Mouse (Mus musculus) erythroblast, embryonic 14.5 days (primary cell): Measurements from ENCODE around the gene Diexf. TPM values are rescaled to one million over a fixed set of nuclear protein-coding genes. Genes with fewer than 3 reads are reported as not detected.

Source experiments
- H3K27me3 ChIP-seq: 2 replicates; pipeline ENCODE4 v1.6.1; 2012; ENCODE audit warnings: inconsistent platforms; ENCODE audit not compliant: control insufficient read depth
- H3K36me3 ChIP-seq: 2 replicates; pipeline ENCODE4 v1.6.1; 2012; ENCODE audit warnings: mild to moderate bottlenecking, inconsistent platforms; ENCODE audit not compliant: control insufficient read depth
- H3K4me1 ChIP-seq: 2 replicates; pipeline ENCODE4 v1.6.1; 2012; ENCODE audit warnings: inconsistent platforms; ENCODE audit not compliant: control insufficient read depth
- H3K4me3 ChIP-seq: replicated peaks from 2 replicates; pipeline ENCODE3; 2012; ENCODE audit warnings: moderate library complexity, mild to moderate bottlenecking, inconsistent platforms
- H3K9me3 ChIP-seq: 2 replicates; pipeline ENCODE4 v1.6.1; 2012; ENCODE audit warnings: low read length, inconsistent platforms, mixed read lengths; ENCODE audit not compliant: control insufficient read depth
- GATA1 ChIP-seq: IDR thresholded peaks from 2 replicates; pipeline ENCODE4 v1.6.1; 2012; ENCODE audit warnings: low read length, inconsistent platforms, mixed read lengths
- TAL1 ChIP-seq: IDR thresholded peaks from 3 replicates; pipeline ENCODE4 v1.6.1; 2012; ENCODE audit warnings: low read length, inconsistent platforms, mixed read lengths
- polyA plus RNA-seq: library from polyadenylated mRNA; stranded (reverse); fragments of >175 nt; gene quantifications from 2 replicates; pipeline ENCODE4 v1.2.3, GENCODE M21; 2012

The Diexf gene
- polyA plus RNA-seq, 1 experiment: 0.07 TPM

DNA sequence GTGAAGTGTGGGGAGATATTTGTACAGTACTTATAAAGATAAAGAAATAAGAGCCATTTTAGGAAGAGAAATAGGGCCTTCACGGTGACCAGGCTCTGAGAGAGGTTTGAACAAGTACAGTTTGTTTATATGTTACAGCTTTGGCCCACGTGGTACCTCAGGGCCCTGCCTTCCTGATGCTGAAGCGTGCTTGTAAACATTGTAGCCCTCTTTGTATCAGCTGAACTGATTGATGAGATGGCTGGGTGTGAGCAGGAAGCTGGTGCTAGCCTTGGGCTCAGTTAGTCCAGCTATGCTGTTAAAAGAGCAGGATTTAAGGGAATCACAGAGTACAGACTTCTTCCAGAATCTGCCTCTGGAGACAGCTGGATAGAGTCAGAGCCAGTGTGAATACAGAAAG is 29.1 kb upstream of the Diexf start:
- Histone ChIP-seq H3K36me3 (no peaks in the 10 kb centered on the region), H3K4me3 (no peak overlapping the region), H3K9me3 (no peaks in the 10 kb centered on the region), H3K4me1 (peaks cover 9% of the 10 kb centered on the region), H3K27me3 (peaks cover 15% of the 10 kb centered on the region)
- TF ChIP-seq TAL1 (no peak), GATA1 (no peak)

DNA sequence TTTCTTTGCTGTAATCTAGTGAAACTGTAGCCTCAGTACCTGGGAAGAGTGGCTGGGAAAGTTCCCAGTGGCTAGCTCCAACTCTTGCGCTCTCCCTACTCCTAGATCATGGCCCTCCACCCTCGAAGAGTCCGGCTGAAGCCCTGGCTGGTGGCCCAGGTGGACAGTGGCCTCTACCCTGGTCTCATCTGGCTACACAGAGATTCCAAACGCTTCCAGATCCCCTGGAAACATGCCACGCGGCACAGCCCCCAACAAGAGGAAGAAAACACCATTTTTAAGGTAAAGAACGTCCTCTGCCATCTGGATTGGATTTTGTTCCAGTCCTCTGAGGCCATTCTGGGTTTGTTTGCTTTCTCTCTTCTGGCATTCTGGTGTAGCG is 27.0 kb upstream of the Diexf start:
- Histone ChIP-seq H3K36me3 (no peaks in the 10 kb centered on the region), H3K9me3 (no peaks in the 10 kb centered on the region), H3K4me1 (peaks cover 23% of the 10 kb centered on the region), H3K4me3 (no peak overlapping the region), H3K27me3 (peaks cover 33% of the 10 kb centered on the region)
- TF ChIP-seq GATA1 (no peak), TAL1 (no peak)

DNA sequence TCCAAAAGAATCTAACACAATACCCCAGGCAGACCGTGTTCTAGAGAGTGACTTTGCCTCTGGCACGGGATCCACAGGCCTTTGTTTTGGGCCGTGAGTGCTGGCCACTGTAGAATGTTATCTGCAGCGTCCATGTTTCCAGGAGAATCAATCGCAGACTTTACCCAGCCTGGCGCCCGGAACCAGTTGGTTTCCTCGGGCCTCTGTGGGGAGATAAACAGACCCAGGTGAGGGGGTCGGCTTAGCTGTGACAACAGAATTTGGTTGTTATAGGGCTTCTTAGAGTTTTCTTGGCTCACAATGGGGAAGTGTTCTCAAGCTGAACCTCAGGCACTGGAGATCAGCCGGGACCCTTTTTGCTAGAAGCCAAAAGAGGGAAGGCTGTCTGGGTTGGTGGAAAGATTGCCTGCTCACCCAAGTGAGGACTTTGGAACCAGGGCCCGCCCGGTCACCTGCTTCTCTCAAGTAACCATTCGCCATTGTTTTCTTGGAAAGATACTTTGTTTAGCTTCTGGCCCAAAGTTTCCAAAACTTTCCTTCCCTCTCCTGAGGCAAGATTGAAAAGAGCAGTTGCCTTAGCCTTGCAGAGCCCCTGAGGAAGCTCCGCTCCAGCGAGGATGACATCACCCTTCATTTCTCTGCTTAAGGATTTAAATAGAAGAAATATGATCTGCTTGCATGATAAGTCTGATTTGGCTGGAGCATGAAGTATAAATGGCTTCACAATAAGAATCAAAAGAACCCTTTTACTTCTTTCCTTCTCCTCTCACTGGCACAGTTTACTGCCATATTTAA is 26.4 kb upstream of the Diexf start:
- Histone ChIP-seq H3K4me1 (peaks cover 23% of the 10 kb centered on the region), H3K4me3 (no peak overlapping the region), H3K36me3 (no peaks in the 10 kb centered on the region), H3K9me3 (no peaks in the 10 kb centered on the region), H3K27me3 (peaks cover 39% of the 10 kb centered on the region)
- TF ChIP-seq GATA1: no peak
- TF ChIP-seq TAL1: no peak

DNA sequence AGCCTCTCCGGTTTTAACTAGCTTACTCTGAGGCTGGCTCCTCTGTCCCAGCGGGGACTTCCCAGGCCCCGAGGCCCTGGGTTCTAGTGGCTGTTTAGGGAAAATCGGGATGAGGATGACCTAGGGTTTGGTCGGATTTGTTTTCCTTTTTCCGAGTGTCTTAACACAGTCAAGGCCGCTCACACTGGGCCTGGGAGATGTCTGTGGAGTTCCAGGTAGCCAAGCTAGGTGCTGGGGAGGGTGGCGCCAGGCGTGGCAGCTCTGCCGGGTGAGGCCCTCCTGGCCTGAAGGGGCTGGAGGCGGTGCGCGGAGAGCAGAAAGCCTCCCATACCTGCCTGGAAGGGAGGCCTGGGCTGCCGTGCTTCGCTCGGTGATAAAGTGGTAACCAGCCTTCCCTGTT is 23.5 kb upstream of the Diexf start:
- peak overlapping the region; percentile 45 for H3K4me3 ChIP-seq

DNA sequence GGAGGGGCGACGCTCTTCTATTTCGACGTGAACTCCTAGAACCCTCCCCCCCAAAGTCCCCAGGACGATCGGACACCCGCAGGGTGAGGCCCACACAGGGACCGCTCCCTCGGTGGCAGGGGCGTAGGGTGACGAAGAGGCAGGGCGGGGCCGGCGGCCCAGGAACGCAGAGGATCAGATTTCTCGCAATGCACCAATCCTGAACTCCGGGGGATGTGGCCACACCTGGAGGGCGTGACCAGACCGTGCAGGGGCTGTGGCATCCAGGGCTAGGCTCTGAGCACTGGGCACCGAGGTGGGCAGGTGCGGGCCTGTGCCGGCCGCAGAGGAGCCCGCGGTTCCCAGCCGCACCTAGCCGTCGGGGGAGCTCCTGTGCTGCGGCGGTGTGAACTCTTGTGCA is 22.8 kb upstream of the Diexf start, which contains the start of gene Irf6:
Gene Irf6, plus strand, starts transcription at position 240 of the 400 bp plus-strand sequence.
- H3K9me3 ChIP-seq: no peaks in the 10 kb centered on the region
- peaks cover 15% of the 10 kb centered on the region for H3K4me1 ChIP-seq
- H3K27me3 ChIP-seq: peaks cover 47% of the 10 kb centered on the region
- TF ChIP-seq GATA1 (no peak), TAL1 (no peak)
- H3K4me3 ChIP-seq: peak within 1 kb of the TSS; percentile 45
- no peaks in the 10 kb centered on the region for H3K36me3 ChIP-seq

More for the DNA sequence above, 23.5 kb upstream of the Diexf start:
- TF ChIP-seq GATA1 (no peak), TAL1 (no peak)
- Histone ChIP-seq H3K4me1 (peaks cover 15% of the 10 kb centered on the region), H3K27me3 (peaks cover 47% of the 10 kb centered on the region), H3K36me3 (no peaks in the 10 kb centered on the region), H3K9me3 (no peaks in the 10 kb centered on the region)

DNA sequence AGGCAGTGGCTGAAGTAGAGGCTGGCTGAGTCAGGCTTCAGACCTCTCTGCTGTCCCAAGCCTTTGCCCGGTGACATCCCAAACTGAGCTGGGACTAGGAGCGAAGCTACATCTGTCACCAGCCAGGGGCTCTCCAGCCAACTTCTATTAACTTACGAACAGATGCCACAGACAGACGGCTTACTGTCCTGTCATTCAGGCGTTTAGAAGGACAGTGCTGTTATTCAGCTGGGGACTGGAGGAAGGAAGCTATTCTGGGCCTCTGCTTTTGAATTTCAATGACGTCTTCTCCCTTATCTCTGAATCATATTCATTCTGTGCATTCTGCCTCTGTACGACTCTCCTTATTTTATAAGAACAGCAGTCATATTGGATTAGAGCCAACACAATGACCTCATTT is 21.1 kb upstream of the Diexf start:
- TF ChIP-seq GATA1 (no peak), TAL1 (no peak)
- H3K4me1 ChIP-seq: peaks cover 15% of the 10 kb centered on the region
- H3K27me3 ChIP-seq: peaks cover 47% of the 10 kb centered on the region
- H3K4me3 ChIP-seq: no peak overlapping the region
- H3K9me3 ChIP-seq: no peaks in the 10 kb centered on the region
- H3K36me3 ChIP-seq: no peaks in the 10 kb centered on the region

DNA sequence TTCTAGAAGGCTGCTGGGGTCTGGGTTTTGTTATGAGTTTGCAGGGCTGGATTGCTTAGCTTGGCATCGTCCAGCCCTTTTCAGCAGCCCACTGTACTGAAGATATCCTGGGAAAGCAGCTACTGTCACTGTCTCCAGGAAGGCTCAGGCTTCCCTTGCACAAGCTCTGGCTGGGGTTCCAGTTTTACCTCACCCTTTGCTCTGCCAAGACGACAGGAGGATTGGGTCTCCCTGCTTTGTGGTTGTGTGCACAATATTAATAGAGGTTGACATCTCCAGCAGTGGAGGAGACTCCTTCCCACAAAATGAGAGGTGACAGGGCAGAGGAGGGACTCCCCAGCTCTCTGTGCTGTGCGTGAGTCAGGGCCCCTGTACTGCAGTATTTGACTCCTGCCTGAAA is 19.2 kb upstream of the Diexf start:
- Histone ChIP-seq H3K4me3 (no peak overlapping the region), H3K9me3 (no peaks in the 10 kb centered on the region), H3K36me3 (no peaks in the 10 kb centered on the region), H3K27me3 (peaks cover 36% of the 10 kb centered on the region), H3K4me1 (peaks cover 15% of the 10 kb centered on the region)
- no peak for TF ChIP-seq TAL1
- TF ChIP-seq GATA1: no peak

DNA sequence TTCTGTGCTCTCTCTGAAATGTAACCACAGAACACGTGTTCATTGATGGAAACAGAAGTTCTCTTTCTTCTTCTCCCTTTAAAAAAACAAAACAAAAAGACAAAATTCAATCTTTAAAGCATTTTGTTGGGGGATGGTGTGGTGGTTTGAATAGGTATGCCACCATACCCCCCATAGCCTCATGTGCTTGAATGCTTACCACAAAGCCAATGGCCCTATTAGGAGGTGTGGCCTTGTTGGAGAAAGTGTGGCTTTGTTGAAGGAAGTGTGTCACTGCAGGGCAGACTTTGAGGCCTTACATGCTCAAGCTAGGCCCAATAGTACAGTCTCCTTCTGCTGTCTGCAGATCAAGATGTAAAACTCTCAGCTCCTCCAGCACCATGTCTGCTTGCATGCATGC is 16.3 kb upstream of the Diexf start:
- Histone ChIP-seq H3K4me3 (no peak overlapping the region), H3K4me1 (no peaks in the 10 kb centered on the region), H3K36me3 (no peaks in the 10 kb centered on the region), H3K27me3 (peaks cover 7% of the 10 kb centered on the region), H3K9me3 (no peaks in the 10 kb centered on the region)
- TF ChIP-seq GATA1: no peak
- TF ChIP-seq TAL1: no peak

DNA sequence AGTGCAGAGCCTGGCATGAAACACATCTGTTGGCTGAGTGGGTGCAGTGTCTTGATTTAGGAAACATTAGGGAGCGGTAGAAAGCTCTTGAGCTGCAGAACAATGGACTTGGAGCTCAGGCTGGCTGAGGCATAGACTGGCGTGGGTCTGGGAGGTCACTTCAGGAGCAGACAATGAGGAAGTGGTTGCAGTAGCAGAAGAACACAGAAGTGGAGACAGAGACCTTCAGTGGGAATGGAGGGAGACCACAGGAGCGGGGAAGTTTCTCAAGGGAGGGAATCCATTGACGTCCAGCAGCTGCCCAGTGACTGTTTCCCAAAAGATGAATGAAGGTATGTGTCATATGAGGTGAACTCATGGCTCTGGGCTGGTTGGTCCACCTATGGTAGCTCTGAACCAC is 15.0 kb upstream of the Diexf start:
- Histone ChIP-seq H3K27me3 (no peaks in the 10 kb centered on the region), H3K9me3 (no peaks in the 10 kb centered on the region), H3K36me3 (no peaks in the 10 kb centered on the region), H3K4me1 (no peaks in the 10 kb centered on the region), H3K4me3 (no peak overlapping the region)
- TF ChIP-seq GATA1: no peak
- no peak for TF ChIP-seq TAL1

DNA sequence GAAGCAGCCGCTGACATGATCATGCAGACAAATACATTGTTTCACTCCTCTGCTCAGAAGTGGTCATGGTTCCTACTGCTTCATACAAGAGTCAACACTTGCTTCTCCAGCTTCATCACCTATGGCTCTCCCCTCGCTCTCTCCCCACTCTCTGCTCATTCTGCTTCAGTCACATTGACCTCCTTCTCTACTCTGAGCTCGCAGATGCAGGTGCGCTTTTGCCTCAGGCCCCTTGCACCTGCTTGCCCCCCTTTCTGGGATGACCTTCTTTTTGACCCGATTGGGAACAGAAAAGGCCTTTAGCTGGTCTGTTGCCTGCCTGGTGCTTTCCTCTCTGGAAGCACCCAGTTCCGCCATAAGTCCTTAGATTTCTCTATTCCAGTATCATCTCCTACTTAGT is 14.4 kb upstream of the Diexf start:
- H3K36me3 ChIP-seq: no peaks in the 10 kb centered on the region
- no peak overlapping the region for H3K4me3 ChIP-seq
- H3K9me3 ChIP-seq: no peaks in the 10 kb centered on the region
- TF ChIP-seq TAL1 (no peak), GATA1 (no peak)
- no peaks in the 10 kb centered on the region for H3K27me3 ChIP-seq
- H3K4me1 ChIP-seq: no peaks in the 10 kb centered on the region
